Mouse (Mus musculus) liver, adult 2 months (tissue): Measurements from ENCODE around the gene Acox2. TPM values are rescaled to one million over a fixed set of nuclear protein-coding genes. Genes with fewer than 3 reads are reported as not detected.

Experiments
- DNase-seq: peaks from one replicate; pipeline ENCODE4 v3.0.0-alpha.2; 2011; ENCODE audit warnings: low read depth, low spot score; ENCODE audit errors: extremely low read depth
- H3K27ac ChIP-seq: fragments of 200-500 bp; replicated peaks from 2 replicates; pipeline ENCODE4 v1.5.1; 2012; ENCODE audit warnings: low read depth, mild to moderate bottlenecking, control low read depth, inconsistent platforms, low read length; ENCODE audit not compliant: insufficient read depth
- H3K27me3 ChIP-seq: fragments of 200-500 bp; 2 replicates; pipeline ENCODE4 v1.6.1; 2012; ENCODE audit warnings: mild to moderate bottlenecking, moderate library complexity, low read length, inconsistent platforms; ENCODE audit not compliant: control insufficient read depth, insufficient read depth
- H3K36me3 ChIP-seq: fragments of 200-500 bp; 2 replicates; pipeline ENCODE4 v1.6.1; 2012; ENCODE audit warnings: low read length, inconsistent platforms; ENCODE audit not compliant: control insufficient read depth, insufficient read depth
- H3K4me1 ChIP-seq: fragments of 200-500 bp; 2 replicates; pipeline ENCODE4 v1.6.1; 2011; ENCODE audit warnings: low read length; ENCODE audit not compliant: control insufficient read depth, insufficient read depth
- H3K4me3 ChIP-seq: fragments of 200-500 bp; 2 replicates; pipeline ENCODE4 v1.5.1; 2011; ENCODE audit warnings: low read depth, mild to moderate bottlenecking, control low read depth, low read length, moderate library complexity; ENCODE audit not compliant: insufficient read depth
- H3K79me2 ChIP-seq: fragments of 200-500 bp; 2 replicates; pipeline ENCODE4 v1.6.1; 2012; ENCODE audit warnings: inconsistent platforms, mild to moderate bottlenecking, low read length, moderate library complexity; ENCODE audit not compliant: control insufficient read depth, insufficient read depth
- H3K9ac ChIP-seq: fragments of 200-500 bp; 2 replicates; pipeline ENCODE4 v1.6.1; 2012; ENCODE audit warnings: low read depth, mild to moderate bottlenecking, control low read depth, inconsistent platforms, low read length
- CTCF ChIP-seq: fragments of 200-500 bp; IDR thresholded peaks from 2 replicates; pipeline ENCODE4 v1.5.1; 2011; ENCODE audit warnings: low read depth, low read length, control low read depth
- POLR2A ChIP-seq: fragments of 200-500 bp; IDR thresholded peaks from 2 replicates; pipeline ENCODE4 v1.6.1; 2011; ENCODE audit warnings: low read length, control low read depth; ENCODE audit not compliant: insufficient read depth; ENCODE audit errors: extremely low read depth
- WGBS: fragments of 180-500 bp; shearing (Covaris S2); methylation state at CpG from one replicate; pipeline ENCODE4 v1.1.7; 2018; 5-methylcytosine and 5-hydroxymethylcytosine counted together
- polyA plus RNA-seq: library from polyadenylated mRNA; depleted of rRNA; stranded (reverse); fragments of >200 nt; gene quantifications from 2 replicates; pipeline ENCODE4 v1.2.3, GENCODE M21; 2012
- total RNA-seq: library from RNA; depleted of rRNA; stranded (reverse); fragments of >200 nt; gene quantifications from 2 replicates; pipeline ENCODE4 v1.2.3, GENCODE M21; 2014

The Acox2 gene
- total and polyA plus RNA-seq, 2 experiments, result 213 to 301 TPM

DNA sequence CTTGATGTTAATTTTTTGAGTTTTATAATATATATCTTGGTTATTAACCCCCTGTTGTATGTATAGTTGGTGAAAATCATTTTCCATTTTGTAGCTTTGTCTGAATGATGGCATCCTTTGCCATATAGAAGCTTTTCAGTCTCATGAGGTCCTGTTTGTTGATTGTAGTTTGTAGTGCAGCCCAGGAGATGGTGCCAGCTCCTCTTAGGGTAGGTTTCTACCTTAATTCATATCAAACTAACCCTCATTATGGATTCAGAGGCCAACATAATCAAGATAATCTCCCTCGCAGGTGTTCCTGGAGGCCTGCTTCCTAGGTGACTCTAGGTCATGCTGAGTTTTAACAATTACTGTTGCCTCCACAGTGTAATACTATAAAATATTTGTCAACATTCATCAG, 3.1 kb upstream of the Acox2 start:
- 28% methylated on average over 1 of the region's 1 CpGs for WGBS
- Histone ChIP-seq H3K36me3 (no peaks in the 10 kb centered on the region), H3K79me2 (peaks cover 6% of the 10 kb centered on the region; the same call in 1 of the 2 replicates), H3K27ac (no peak overlapping the region), H3K27me3 (no peaks in the 10 kb centered on the region), H3K4me1 (peaks cover 23% of the 10 kb centered on the region), H3K9ac (no peak overlapping the region), H3K4me3 (no peak overlapping the region)
- DNase-seq, result no peak
- no peak for TF ChIP-seq POLR2A
- TF ChIP-seq CTCF, result peak; percentile 16; the same call in 1 of the 2 replicates

DNA sequence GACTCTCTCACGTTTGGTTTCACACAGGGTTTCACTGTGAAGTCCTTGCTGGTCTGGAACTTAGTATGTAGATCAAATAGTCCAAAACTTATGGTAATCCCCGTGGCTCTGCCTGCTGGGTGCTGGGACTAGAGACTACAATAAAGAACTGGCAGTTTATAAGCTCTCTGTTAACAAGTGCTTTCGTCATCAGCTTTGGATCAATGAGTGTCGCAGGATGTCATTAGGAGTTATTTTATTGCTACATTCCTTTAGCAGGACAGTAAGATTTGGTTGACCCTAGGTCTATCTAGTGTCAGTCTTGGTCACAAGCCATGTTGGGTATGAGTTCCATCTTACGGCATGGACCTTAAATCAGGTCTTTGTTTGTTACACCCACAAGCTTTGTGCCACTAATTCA, 1.1 kb upstream of the Acox2 start:
- DNase-seq, result peak; percentile 91
- Histone ChIP-seq H3K36me3 (peaks cover 10% of the 10 kb centered on the region), H3K4me1 (peaks cover 29% of the 10 kb centered on the region), H3K27me3 (no peaks in the 10 kb centered on the region), H3K27ac (peak overlapping the region; percentile 83), H3K9ac (peak overlapping the region; percentile 30; the same call in 1 of the 2 replicates), H3K4me3 (no peak overlapping the region), H3K79me2 (peaks cover 11% of the 10 kb centered on the region; the same call in 1 of the 2 replicates)
- WGBS, result 22% methylated on average over 5 of the region's 5 CpGs
- TF ChIP-seq POLR2A (no peak), CTCF (no peak)

DNA sequence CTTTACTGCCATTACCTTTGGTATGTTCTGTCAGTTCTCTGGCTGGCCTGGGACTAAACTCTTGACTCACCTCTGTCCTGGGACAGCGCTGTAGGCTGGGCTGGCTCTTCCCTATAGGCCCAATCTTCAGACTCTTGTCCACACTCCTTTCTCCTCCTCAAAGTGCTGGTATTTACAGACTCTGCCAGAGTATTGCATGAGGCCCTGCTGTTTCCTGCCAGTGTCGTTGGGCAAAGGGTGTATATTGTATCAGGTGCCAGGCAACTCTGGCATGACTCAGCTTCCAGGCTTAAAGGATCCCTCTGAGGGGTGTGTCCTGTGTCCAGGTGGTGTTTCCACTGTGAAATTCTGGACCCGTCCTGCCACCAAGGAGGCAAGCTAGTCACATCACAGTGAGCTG, 401 bp downstream of the Acox2 start:
- H3K27ac ChIP-seq, result peak overlapping the region; percentile 99
- peak overlapping the region; percentile 54 for H3K4me3 ChIP-seq
- H3K9ac ChIP-seq, result peak overlapping the region; percentile 82
- 23% methylated on average over 3 of the region's 3 CpGs for WGBS
- TF ChIP-seq POLR2A, result peak; percentile 31; the same call in 1 of the 2 replicates
- no peak for TF ChIP-seq CTCF
- H3K4me1 ChIP-seq, result peaks cover 24% of the 10 kb centered on the region
- peaks cover 11% of the 10 kb centered on the region; the same call in 1 of the 2 replicates for H3K79me2 ChIP-seq
- H3K36me3 ChIP-seq, result peaks cover 24% of the 10 kb centered on the region
- H3K27me3 ChIP-seq, result no peaks in the 10 kb centered on the region
- DNase-seq, result peak; percentile 93

DNA sequence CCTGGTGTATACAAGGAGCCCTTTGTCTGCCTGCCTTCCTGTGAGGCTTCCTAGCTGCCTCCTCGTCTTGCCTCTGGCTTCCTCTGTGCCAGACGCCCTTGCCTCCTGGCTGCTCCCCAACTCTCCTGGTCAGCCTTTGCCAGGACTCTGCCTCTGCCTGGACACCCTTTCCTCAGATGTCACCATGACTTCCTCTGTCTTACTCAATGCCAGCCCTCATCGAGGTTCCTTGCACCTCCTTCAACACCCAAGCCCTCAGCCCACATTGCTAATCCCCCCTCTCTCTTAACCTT, 872 bp downstream of the Acox2 start:
- no peak for TF ChIP-seq CTCF
- peak; percentile 46; the same call in 1 of the 2 replicates for TF ChIP-seq POLR2A
- Histone ChIP-seq H3K27me3 (no peaks in the 10 kb centered on the region), H3K36me3 (peaks cover 29% of the 10 kb centered on the region), H3K4me3 (peak overlapping the region; percentile 40), H3K27ac (peak overlapping the region; percentile 99), H3K4me1 (peaks cover 24% of the 10 kb centered on the region), H3K9ac (peak overlapping the region; percentile 82), H3K79me2 (peaks cover 11% of the 10 kb centered on the region; the same call in 1 of the 2 replicates)
- 8% methylated on average over 3 of the region's 3 CpGs for WGBS
- peak; percentile 89 for DNase-seq

DNA sequence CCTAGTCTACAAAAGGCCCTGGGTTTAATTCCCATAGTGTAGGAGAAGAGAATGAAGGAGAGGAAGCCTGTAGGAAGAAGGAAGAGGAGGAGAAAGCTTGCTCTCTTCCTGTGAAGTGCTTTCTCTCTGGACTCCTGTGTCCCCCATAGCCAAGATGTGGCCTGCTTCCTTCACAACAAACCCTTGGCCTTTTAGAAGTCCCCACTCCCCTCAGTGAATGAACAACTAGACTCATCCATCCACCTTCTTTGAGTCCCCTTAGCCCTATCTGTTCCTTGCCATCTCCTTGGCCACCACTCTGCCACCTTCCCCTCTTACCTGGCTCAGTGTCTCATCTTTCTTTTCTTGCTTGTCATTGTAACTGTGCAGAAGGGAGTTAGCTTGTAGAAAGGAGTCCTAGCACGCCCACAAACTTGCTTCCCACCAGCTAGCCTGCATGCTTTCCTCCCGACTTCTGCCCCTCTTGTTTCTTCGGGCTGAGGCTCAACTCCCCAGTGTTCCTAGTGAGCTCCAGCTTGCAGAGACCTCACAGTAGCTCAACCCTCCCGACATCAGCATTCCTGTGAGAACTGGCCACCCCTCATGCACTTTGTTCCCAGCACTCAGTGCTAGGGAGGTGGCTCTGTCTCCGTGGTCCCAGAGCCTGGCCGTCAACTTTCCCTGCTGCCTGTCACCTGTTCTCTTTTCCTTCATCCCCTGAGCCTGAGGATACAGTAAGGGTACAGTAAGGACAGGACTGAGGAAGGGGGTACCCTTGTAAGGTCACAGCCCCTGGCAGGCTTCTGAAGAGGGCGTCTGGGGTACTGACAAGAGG, 1.4 kb downstream of the Acox2 start:
- DNase-seq, result peak; percentile 42
- Histone ChIP-seq H3K36me3 (peaks cover 33% of the 10 kb centered on the region), H3K4me1 (peaks cover 24% of the 10 kb centered on the region), H3K4me3 (peak overlapping the region; percentile 40), H3K9ac (peak overlapping the region; percentile 82), H3K79me2 (peaks cover 11% of the 10 kb centered on the region; the same call in 1 of the 2 replicates), H3K27ac (peak overlapping the region; percentile 99), H3K27me3 (no peaks in the 10 kb centered on the region)
- 13% methylated on average over 7 of the region's 7 CpGs for WGBS
- TF ChIP-seq POLR2A (no peak), CTCF (no peak)

DNA sequence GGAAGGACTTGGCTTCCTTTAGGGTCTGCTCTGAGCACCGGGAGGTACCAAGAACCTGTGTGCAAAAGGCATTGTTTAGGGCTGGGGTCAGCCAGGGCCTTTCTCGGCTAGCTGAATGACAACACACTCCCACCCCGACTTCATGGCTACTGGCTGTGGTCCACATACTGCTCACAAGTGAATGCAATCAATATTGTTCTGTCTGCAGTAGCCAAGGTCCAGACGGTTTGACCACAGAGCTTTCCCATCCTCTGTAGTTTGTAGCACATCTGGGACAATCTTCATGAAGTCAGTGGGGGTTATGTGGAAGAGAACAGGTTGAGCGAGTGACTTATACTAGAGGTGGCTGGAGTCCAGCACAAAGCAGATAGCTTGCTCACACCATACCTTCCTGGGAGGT, 2.3 kb downstream of the Acox2 start:
- H3K9ac ChIP-seq, result peak overlapping the region; percentile 82
- WGBS, result 20% methylated on average over 5 of the region's 5 CpGs
- peaks cover 39% of the 10 kb centered on the region for H3K36me3 ChIP-seq
- peak overlapping the region; percentile 46 for H3K4me3 ChIP-seq
- no peaks in the 10 kb centered on the region for H3K27me3 ChIP-seq
- peaks cover 11% of the 10 kb centered on the region; the same call in 1 of the 2 replicates for H3K79me2 ChIP-seq
- DNase-seq, result peak; percentile 89
- peak overlapping the region; percentile 99 for H3K27ac ChIP-seq
- no peak for TF ChIP-seq POLR2A
- TF ChIP-seq CTCF, result no peak
- H3K4me1 ChIP-seq, result peaks cover 24% of the 10 kb centered on the region
